Mouse (Mus musculus) monocyte, adult 2 months (primary cell): ENCODE data around the gene Ccdc88a.

Experiments used
- DNase-seq, 2 experiments: peaks; one replicate each; pipeline ENCODE4 v3.0.0; 2022; ENCODE audit warnings: low spot score in 2 of 2, low read depth in 1 of 2

Gene Ccdc88a

DNA sequence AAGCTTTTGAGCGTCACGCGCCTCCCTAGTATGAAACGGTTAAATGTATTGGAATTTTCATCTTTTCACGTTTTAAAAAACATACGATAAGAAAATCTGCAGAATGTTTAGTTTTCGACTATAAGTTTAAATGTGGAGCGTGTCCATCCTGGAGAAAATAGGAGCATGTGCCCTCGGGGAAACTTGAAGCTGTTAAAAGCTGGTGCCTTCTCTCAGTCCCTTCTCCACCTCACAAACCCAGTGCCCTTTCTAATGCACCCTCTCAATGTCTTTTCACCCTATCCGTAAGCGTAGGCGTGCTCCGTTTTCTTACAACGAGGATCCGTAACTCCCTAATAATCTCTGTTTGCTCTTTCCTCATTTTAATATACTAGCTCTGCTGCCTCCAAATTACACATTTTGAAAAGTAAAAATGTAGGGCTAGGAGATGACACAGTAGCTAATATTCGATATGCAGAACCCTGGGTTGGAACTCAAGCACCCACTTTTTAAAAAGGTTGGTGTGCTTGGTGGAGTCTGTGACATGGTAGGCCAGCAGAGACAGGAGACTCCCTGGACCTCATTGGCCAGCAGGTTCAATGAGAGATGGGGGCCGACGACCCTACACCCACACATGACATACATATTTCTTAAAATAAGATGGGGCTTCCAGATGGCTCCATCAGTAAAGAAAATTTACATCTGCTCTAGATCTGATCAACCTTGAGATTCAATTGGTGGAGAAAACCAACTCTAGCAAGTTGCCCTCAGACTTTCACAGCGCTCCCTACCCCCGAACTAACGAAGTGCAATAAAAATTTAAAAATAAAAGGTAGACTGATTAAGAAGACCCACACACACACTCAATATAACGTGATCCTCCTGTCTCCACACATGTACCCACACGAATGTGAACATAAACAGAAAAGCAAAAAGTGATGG is 175.3 kb downstream of the Ccdc88a start:
- no peak for DNase-seq

DNA sequence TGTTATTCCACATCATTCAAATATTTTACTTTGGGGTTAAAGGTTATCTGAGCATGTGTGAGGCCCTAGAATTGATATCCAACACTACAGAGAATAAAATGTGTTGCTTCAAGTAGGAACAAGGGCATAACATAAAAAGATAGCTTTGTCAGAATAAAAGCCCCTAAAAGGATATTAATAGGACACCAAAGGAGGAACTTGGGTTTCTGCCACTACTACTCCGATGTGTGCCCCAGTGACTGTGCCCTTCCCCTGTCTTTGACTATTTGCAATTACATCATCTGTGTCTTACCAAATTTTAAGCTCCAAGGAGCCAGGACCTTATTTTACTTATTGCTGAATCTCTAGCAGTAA is 175.9 kb downstream of the Ccdc88a start:
- DNase-seq: peak in 1 of 2 experiments; percentile 9
